Mouse (Mus musculus): Measurements from ENCODE around the gene Ano6. TPM values are rescaled to one million over a fixed set of nuclear protein-coding genes. Genes with fewer than 3 reads are reported as not detected.

The Ano6 gene
- polyA plus RNA-seq, 1 experiment from 2014 or later, result 24.6 TPM

DNA sequence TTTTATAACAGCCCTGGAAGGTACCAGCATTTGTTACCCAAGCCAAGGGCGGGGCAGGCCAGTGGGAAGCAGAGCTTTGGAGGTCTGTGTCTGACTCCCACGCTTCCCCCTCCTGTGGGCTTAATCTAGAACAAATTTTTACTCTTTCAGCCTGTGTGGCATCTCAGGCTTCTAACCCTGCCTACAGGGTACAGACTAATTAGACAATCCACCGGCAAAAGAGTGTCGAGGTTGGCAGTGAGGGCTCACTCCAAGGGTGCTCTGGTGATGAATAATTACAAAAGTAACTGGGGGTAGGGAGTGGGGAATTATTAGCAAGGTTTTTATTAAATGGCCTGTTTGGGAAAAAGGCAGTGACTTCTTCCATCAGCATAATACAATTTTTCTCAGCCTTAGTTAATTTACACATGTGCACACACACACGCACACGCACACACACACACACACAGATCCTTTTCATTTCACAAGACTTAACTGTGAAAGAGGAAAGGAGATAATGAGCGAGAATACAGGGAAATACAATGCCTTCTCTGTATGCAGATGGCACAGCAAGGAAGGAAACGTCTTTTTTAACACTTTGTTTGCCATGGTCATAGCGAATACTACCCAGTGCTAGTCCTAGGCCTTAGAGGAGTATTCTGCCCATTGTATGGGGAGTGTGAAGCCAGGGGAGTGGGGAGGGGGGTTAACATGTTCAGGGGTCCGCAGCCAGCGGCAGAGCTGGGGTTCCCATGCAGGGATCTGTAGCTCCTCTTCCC, 155.5 kb downstream of the Ano6 start:
- Histone ChIP-seq H3K4me2 (ENCODE audit: low read length) (no peak overlapping the region), H3K4me1 (ENCODE audit: control insufficient read depth, insufficient read depth, low read length) (peaks cover 9% of the 10 kb centered on the region), H3K27ac (ENCODE audit: low read length) (peak overlapping the region; percentile 35; the same call in 1 of the 2 replicates), H3K27me3 (ENCODE audit: control insufficient read depth, insufficient read depth, low read depth, low read length) (no peaks in the 10 kb centered on the region), H3K9ac (ENCODE audit: low read depth, low read length) (no peak overlapping the region), H3K4me3 (ENCODE audit: low read depth, low read length) (no peak overlapping the region), H3K9me3 (replicated peaks; ENCODE audit: control insufficient read depth, low read length, poor library complexity, severe bottlenecking) (no peaks in the 10 kb centered on the region), H3K36me3 (ENCODE audit: control insufficient read depth, insufficient read depth, low read length) (peaks cover 7% of the 10 kb centered on the region)
- ATAC-seq, result peak; percentile 67
- 43% methylated on average over 11 of the region's 11 CpGs for WGBS

DNA sequence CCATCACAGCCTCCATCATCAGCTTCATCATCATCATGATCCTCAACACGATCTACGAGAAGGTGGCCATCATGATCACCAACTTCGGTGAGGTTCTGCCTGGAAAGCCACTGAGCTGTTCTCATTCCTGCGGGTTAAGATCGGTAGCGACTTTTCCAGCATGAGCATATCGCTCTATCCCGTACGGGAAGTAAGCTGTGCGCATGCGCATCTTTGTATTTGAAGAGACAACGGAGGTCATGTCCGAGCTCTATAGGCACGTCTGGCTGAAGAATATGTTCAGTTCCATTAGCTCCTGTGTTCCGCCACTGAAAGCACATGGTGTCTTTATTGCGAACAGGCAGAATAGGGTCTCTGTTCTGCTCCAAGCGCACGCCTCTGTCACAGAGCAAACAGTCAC, 157.8 kb downstream of the Ano6 start:
- ATAC-seq, result no peak
- Histone ChIP-seq H3K36me3 (ENCODE audit: control insufficient read depth, insufficient read depth, low read length) (peaks cover 7% of the 10 kb centered on the region), H3K4me2 (ENCODE audit: low read length) (no peak overlapping the region), H3K27me3 (ENCODE audit: control insufficient read depth, insufficient read depth, low read depth, low read length) (no peaks in the 10 kb centered on the region), H3K9ac (ENCODE audit: low read depth, low read length) (no peak overlapping the region), H3K27ac (ENCODE audit: low read length) (no peak overlapping the region), H3K4me3 (ENCODE audit: low read depth, low read length) (no peak overlapping the region), H3K4me1 (ENCODE audit: control insufficient read depth, insufficient read depth, low read length) (peaks cover 14% of the 10 kb centered on the region), H3K9me3 (replicated peaks; ENCODE audit: control insufficient read depth, low read length, poor library complexity, severe bottlenecking) (no peaks in the 10 kb centered on the region)
- WGBS, result 96% methylated on average over 18 of the region's 18 CpGs

DNA sequence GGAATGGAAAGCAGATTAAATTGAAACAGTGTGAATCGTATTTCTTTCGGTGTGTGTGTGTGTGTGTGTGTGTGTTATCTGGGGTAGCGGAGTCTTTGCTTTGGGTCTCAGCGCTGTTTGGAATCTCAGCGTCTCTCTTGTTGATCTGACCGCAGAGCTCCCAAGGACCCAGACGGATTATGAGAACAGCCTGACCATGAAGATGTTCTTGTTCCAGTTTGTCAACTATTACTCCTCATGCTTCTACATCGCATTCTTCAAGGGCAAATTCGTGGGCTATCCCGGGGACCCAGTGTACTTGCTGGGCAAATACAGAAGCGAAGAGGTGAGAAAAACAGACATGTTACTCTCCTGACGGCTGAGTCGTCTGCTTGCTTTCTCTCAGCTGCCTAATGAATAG, 158.7 kb downstream of the Ano6 start:
- WGBS, result 88% methylated on average over 13 of the region's 13 CpGs

DNA sequence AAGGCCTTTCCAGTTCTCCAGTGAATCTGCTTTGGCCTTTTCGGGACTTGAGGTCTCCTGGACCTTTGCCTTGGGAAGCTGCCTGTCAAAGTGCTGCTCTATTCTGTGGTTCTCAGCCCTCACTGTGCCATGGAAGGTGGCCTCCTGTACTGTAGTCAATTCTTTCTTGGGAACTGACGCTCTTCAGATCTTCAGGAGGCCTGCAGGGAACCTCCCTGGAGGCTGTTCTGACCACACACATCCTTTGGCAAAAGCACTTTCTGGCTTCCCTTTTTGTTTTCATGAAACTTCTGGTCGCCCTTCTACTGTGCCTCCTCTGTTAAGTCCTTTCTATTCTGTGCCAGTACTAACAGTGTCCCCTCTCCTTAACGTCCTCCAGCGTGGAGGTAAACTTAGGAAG, 160.9 kb downstream of the Ano6 start:
- peaks cover 5% of the 10 kb centered on the region for H3K4me1 ChIP-seq (ENCODE audit: control insufficient read depth, insufficient read depth, low read length)
- 55% methylated on average over 5 of the region's 5 CpGs for WGBS
- H3K4me3 ChIP-seq (ENCODE audit: low read depth, low read length), result no peak overlapping the region
- peaks cover 7% of the 10 kb centered on the region for H3K36me3 ChIP-seq (ENCODE audit: control insufficient read depth, insufficient read depth, low read length)
- H3K27me3 ChIP-seq (ENCODE audit: control insufficient read depth, insufficient read depth, low read depth, low read length), result no peaks in the 10 kb centered on the region
- no peak overlapping the region for H3K4me2 ChIP-seq (ENCODE audit: low read length)
- H3K9ac ChIP-seq (ENCODE audit: low read depth, low read length), result no peak overlapping the region
- no peaks in the 10 kb centered on the region for H3K9me3 ChIP-seq (replicated peaks; ENCODE audit: control insufficient read depth, low read length, poor library complexity, severe bottlenecking)
- H3K27ac ChIP-seq (ENCODE audit: low read length), result no peak overlapping the region; the same call in 1 of the 2 replicates
- ATAC-seq, result no peak

More for the DNA sequence above, 158.7 kb downstream of the Ano6 start:
- H3K4me3 ChIP-seq (ENCODE audit: low read depth, low read length), result no peak overlapping the region
- H3K27ac ChIP-seq (ENCODE audit: low read length), result no peak overlapping the region
- H3K27me3 ChIP-seq (ENCODE audit: control insufficient read depth, insufficient read depth, low read depth, low read length), result no peaks in the 10 kb centered on the region
- peaks cover 7% of the 10 kb centered on the region for H3K36me3 ChIP-seq (ENCODE audit: control insufficient read depth, insufficient read depth, low read length)
- H3K9me3 ChIP-seq (replicated peaks; ENCODE audit: control insufficient read depth, low read length, poor library complexity, severe bottlenecking), result no peaks in the 10 kb centered on the region
- H3K4me2 ChIP-seq (ENCODE audit: low read length), result no peak overlapping the region
- no peak overlapping the region for H3K9ac ChIP-seq (ENCODE audit: low read depth, low read length)
- no peak for ATAC-seq
- peaks cover 14% of the 10 kb centered on the region for H3K4me1 ChIP-seq (ENCODE audit: control insufficient read depth, insufficient read depth, low read length)

DNA sequence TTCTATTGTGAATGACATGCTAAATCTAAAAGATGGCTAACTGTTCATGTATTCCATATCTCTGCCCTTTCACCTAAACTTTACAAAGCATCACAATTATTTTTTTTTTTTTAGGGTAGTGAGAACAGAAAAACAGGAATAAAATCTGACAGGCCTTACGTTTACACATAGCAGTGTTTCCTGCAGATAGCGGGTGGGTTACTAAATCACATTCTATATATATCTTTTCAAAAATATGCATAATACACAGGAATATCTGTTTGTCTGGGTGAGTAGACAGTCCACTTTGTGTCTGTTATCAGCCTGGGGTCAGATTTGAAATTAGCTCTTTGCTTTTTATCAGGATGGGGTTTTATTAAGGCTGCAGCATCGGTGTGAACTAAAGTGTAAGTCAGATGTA, 166.0 kb downstream of the Ano6 start:
- 89% methylated on average over 3 of the region's 3 CpGs for WGBS
- H3K27me3 ChIP-seq (ENCODE audit: control insufficient read depth, insufficient read depth, low read depth, low read length), result no peaks in the 10 kb centered on the region
- H3K4me2 ChIP-seq (ENCODE audit: low read length), result no peak overlapping the region
- ATAC-seq, result no peak
- H3K4me3 ChIP-seq (ENCODE audit: low read depth, low read length), result no peak overlapping the region
- no peaks in the 10 kb centered on the region for H3K9me3 ChIP-seq (replicated peaks; ENCODE audit: control insufficient read depth, low read length, poor library complexity, severe bottlenecking)
- H3K4me1 ChIP-seq (ENCODE audit: control insufficient read depth, insufficient read depth, low read length), result peaks cover 1% of the 10 kb centered on the region; the same call in 1 of the 2 replicates
- H3K27ac ChIP-seq (ENCODE audit: low read length), result no peak overlapping the region
- H3K9ac ChIP-seq (ENCODE audit: low read depth, low read length), result no peak overlapping the region
- H3K36me3 ChIP-seq (ENCODE audit: control insufficient read depth, insufficient read depth, low read length), result no peaks in the 10 kb centered on the region

DNA sequence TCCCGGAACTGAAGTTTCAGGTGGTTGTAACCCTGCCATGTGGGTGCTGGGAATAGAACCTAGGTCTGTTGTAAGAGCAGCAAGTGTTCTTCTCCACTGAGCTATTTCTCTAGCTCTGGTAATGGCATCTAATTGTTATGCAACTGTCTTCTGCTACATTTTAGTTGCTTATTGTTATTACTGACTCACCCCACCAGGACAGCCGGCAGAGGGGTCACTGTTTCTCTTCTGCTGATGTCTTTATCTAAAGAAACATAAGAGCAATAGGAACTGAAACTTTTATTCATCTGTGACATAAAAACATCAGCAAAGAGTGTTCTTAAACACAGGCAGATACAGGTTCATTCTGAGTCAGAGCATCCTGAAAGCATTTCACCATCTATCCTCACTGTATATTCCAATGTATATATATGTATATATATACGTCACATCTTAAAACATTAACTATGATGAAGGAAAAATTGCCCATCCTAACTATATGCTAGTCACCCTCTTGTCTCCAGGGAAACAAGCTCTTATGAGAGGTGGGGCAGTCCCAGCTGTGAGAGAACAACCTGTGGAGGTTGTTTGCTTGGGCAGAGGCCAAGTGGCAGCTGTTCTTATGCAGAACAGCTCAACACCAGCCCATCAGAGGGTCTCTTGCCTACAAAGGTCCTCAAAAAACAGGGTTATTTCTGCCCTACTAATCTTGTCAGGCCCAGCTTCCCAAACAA, 171.9 kb downstream of the Ano6 start:
- Histone ChIP-seq H3K9me3 (replicated peaks; ENCODE audit: control insufficient read depth, low read length, poor library complexity, severe bottlenecking) (no peaks in the 10 kb centered on the region), H3K36me3 (ENCODE audit: control insufficient read depth, insufficient read depth, low read length) (no peaks in the 10 kb centered on the region; the same call in 1 of the 2 replicates), H3K4me3 (ENCODE audit: low read depth, low read length) (no peak overlapping the region), H3K4me2 (ENCODE audit: low read length) (no peak overlapping the region), H3K4me1 (ENCODE audit: control insufficient read depth, insufficient read depth, low read length) (peaks cover 13% of the 10 kb centered on the region), H3K27ac (ENCODE audit: low read length) (no peak overlapping the region), H3K9ac (ENCODE audit: low read depth, low read length) (no peak overlapping the region), H3K27me3 (ENCODE audit: control insufficient read depth, insufficient read depth, low read depth, low read length) (no peaks in the 10 kb centered on the region)
- 83% methylated on average over 3 of the region's 3 CpGs for WGBS
- ATAC-seq, result no peak

DNA sequence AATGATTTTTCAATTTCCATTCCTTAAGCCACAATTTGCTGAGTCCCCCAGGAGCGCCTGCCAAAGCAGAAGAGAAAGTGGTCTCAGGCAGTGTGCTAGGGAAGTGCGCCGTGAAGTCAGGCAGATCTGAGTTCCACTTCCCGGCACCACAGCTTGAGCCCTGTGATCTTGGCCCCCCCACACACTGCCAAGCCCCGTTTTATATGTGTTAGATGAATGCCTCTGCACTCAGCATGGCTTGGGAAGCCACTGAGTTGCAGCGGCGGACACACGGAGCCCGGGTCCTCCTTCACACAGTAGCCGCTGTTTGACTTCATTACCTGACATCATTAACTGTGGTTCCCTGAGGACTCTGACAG, 172.5 kb downstream of the Ano6 start:
- Histone ChIP-seq H3K4me3 (ENCODE audit: low read depth, low read length) (no peak overlapping the region), H3K9me3 (replicated peaks; ENCODE audit: control insufficient read depth, low read length, poor library complexity, severe bottlenecking) (no peaks in the 10 kb centered on the region), H3K4me1 (ENCODE audit: control insufficient read depth, insufficient read depth, low read length) (peaks cover 13% of the 10 kb centered on the region), H3K27ac (ENCODE audit: low read length) (no peak overlapping the region), H3K27me3 (ENCODE audit: control insufficient read depth, insufficient read depth, low read depth, low read length) (no peaks in the 10 kb centered on the region), H3K9ac (ENCODE audit: low read depth, low read length) (no peak overlapping the region), H3K36me3 (ENCODE audit: control insufficient read depth, insufficient read depth, low read length) (no peaks in the 10 kb centered on the region; the same call in 1 of the 2 replicates), H3K4me2 (ENCODE audit: low read length) (no peak overlapping the region)
- WGBS, result 52% methylated on average over 10 of the region's 10 CpGs
- peak; percentile 25; the same call in 1 of the 2 replicates for ATAC-seq

DNA sequence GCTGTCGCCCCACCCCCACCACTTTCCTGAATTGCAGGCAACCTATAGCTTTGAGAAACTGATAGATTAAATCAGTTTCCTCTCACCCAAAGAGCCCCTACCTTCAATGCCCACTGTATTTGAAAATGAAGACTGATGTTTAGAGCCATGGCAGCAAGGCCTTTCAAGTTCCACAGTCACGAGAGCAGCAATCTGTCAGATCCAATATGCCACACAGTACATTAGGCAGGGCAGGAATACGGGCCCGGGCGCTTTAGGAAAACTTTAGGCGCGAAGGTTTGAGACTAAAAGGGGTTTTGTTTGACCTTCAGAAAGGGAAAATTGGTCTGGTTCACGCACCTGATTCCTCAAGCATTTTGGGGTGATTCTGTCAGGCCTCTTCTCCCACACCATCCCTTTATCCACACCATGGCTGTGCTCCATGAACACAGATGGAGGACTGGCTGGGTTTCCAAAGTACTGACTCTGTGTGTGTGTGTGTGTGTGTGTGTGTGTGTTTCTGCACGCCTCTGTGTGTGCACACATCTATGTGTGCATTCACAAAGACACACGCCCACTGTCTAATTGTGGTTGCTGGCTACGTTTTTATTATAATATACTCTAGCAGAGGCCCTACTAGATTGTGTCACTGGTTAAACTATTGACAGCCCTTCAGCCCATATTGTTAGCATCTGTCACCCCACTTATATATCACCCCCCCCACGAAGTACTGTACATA, 173.0 kb downstream of the Ano6 start:
- no peak overlapping the region for H3K4me2 ChIP-seq (ENCODE audit: low read length)
- H3K27me3 ChIP-seq (ENCODE audit: control insufficient read depth, insufficient read depth, low read depth, low read length), result no peaks in the 10 kb centered on the region
- no peaks in the 10 kb centered on the region; the same call in 1 of the 2 replicates for H3K36me3 ChIP-seq (ENCODE audit: control insufficient read depth, insufficient read depth, low read length)
- H3K9ac ChIP-seq (ENCODE audit: low read depth, low read length), result no peak overlapping the region
- peak overlapping the region; percentile 49 for H3K27ac ChIP-seq (ENCODE audit: low read length)
- WGBS, result 75% methylated on average over 12 of the region's 12 CpGs
- H3K9me3 ChIP-seq (replicated peaks; ENCODE audit: control insufficient read depth, low read length, poor library complexity, severe bottlenecking), result no peaks in the 10 kb centered on the region
- peaks cover 13% of the 10 kb centered on the region for H3K4me1 ChIP-seq (ENCODE audit: control insufficient read depth, insufficient read depth, low read length)
- no peak for ATAC-seq
- H3K4me3 ChIP-seq (ENCODE audit: low read depth, low read length), result no peak overlapping the region

DNA sequence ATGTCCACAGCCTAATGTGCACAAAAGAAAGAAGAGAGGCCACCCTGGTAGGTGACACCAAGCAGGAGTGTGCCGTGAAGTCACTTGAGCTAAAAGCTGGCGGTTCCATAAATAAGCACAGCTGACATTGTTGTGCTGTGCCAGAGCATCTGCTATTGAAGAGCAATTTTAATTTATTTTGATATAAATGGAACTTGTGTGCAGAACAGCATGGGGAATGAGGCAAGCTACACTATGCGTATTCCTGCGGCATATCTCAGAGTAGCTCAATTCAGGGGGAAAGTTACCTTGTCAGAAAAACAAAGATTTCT, 173.6 kb downstream of the Ano6 start:
- no peaks in the 10 kb centered on the region; the same call in 1 of the 2 replicates for H3K36me3 ChIP-seq (ENCODE audit: control insufficient read depth, insufficient read depth, low read length)
- no peaks in the 10 kb centered on the region for H3K27me3 ChIP-seq (ENCODE audit: control insufficient read depth, insufficient read depth, low read depth, low read length)
- H3K27ac ChIP-seq (ENCODE audit: low read length), result peak overlapping the region; percentile 49; the same call in 1 of the 2 replicates
- ATAC-seq, result no peak
- peaks cover 13% of the 10 kb centered on the region for H3K4me1 ChIP-seq (ENCODE audit: control insufficient read depth, insufficient read depth, low read length)
- no peak overlapping the region for H3K4me2 ChIP-seq (ENCODE audit: low read length)
- no peak overlapping the region for H3K9ac ChIP-seq (ENCODE audit: low read depth, low read length)
- 64% methylated on average over 4 of the region's 4 CpGs for WGBS
- H3K9me3 ChIP-seq (replicated peaks; ENCODE audit: control insufficient read depth, low read length, poor library complexity, severe bottlenecking), result no peaks in the 10 kb centered on the region
- no peak overlapping the region for H3K4me3 ChIP-seq (ENCODE audit: low read depth, low read length)

Measured in midbrain, embryonic 16.5 days (tissue).